Mouse (Mus musculus): ENCODE results near the gene Arl9. TPM values are rescaled to one million over a fixed set of nuclear protein-coding genes. Genes with fewer than 3 reads are reported as not detected.
"Not testable (repeated sequence)": the region's sequence is repeated elsewhere in the genome, so short reads cannot be mapped to it uniquely, and the experiment has no call there.

Gene Arl9
- polyA plus RNA-seq, 3 experiments from 2014 or later: not detected

- no peak for ATAC-seq
Measured at GRCm38 (mm10) chr5:77028034-77028433, 24.2 kb downstream of the Arl9 start.

GRCm38 (mm10) chr5:77029735-77030134 is 25.9 kb downstream of the Arl9 start:
- peak; percentile 74 for ATAC-seq

GRCm38 (mm10) chr5:77035101-77035500 is 31.2 kb downstream of the Arl9 start:
- not testable (repeated sequence) for ATAC-seq

DNA sequence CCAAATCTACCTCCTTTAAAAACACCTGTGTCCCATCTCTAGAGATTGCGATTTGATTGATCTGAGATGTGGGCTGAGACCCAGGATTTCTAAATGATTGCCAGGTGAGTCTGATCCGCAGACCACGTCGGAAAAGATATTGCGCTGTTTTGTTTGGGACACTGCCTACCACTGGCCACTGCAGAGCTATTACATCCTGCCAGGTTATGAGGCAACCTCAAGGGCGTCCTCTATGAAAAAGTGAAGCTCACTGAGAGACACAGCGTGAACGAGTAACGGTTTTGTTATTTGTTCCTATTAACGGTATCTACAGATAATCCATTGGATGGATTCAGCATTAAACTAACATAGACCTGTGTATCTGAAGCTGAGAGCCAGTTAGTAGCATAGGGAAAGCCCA is 34.6 kb downstream of the Arl9 start:
- no peak for ATAC-seq

DNA sequence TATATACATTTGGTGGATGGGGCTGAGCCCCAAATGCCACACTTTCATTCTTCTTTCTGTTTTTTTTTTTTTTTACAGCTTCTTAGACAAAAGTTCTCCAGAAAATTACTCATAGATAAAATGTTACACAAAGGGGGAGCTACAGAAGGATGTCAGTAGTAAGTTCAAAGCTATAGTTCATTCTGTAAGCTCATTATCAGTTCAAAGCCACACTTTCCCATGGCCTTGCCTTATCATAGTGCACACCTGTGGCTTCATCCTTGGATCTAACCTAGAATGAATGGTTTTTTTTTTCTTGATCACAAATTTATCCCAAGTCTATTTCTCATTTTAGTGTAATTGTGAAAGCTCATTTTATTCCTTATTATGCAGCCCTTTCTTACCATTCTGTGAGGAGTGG is 35.5 kb downstream of the Arl9 start:
- no peak for ATAC-seq

- no peak for ATAC-seq
Measured at GRCm38 (mm10) chr5:77044362-77044761, 40.5 kb downstream of the Arl9 start.

GRCm38 (mm10) chr5:77052616-77053015 is 48.8 kb downstream of the Arl9 start:
- ATAC-seq: no peak

GRCm38 (mm10) chr5:77056881-77057440 is 53.1 kb downstream of the Arl9 start:
- no peak for ATAC-seq

Other genes starting within 250 kb of the Arl9 start
- 10 to 100 TPM; 12.1 to 19.8 (median 13.9) TPM for gene Aasdh, start 98.5 kb upstream of the Arl9 start, polyA plus RNA-seq (2017; shearing (Covaris generic))
- 100 to 1,000 TPM; 164 to 233 (median 183) TPM for gene Paics, start 52.7 kb upstream of the Arl9 start, polyA plus RNA-seq (2017; shearing (Covaris generic))
- 10 to 100 TPM; 24.3 to 31.7 (median 27.8) TPM for gene Ppat, start 52.5 kb upstream of the Arl9 start, polyA plus RNA-seq (2017; shearing (Covaris generic))
- 100 to 1,000 TPM; 121 to 153 (median 146) TPM for gene Srp72, start 29.4 kb upstream of the Arl9 start, polyA plus RNA-seq (2017; shearing (Covaris generic))
- gene Thegl, start 12.0 kb downstream of the Arl9 start, polyA plus RNA-seq (2017; shearing (Covaris generic)): not detected
- 10 to 100 TPM; 13.8 to 24.5 (median 15.9) TPM for gene Hopx, start 111.1 kb downstream of the Arl9 start, polyA plus RNA-seq (2017; shearing (Covaris generic))
- gene Spink2, start 207.4 kb downstream of the Arl9 start, polyA plus RNA-seq (2017; shearing (Covaris generic)): under 1 TPM in 1 of 3 experiments, not detected in 2; 0.63 TPM

Measured in inflammation-experienced regulatory T-cells, adult 6 months (primary cell).